14 mouse cellular contexts compared by ENCODE assay signal in genomic region chr2:17710083-17710482, GRCm38 (mm10). TPM values are rescaled to one million over a fixed set of nuclear protein-coding genes. Genes with fewer than 3 reads are reported as not detected.
DNase-seq lines count a peak whose midpoint lies in the region; ATAC-seq and TF ChIP-seq lines count a peak whose summit lies in the region.
"Had no signal": no experiment of that assay in that cellular context is flagged by ENCODE, and none has a peak within 500 bp of the region (broad histone marks: within the 10 kb centered on the region; RNA-seq: fewer than 3 reads in every experiment).

No protein-coding gene starts in this region.

- no peaks in the 10 kb centered on the region for H3K9me3 ChIP-seq in forebrain, embryonic 16.5 days (ENCODE audit: control insufficient read depth, low read length)
- peaks cover 4% of the 10 kb centered on the region; the same call in 1 of the 2 replicates for H3K9me3 ChIP-seq in forebrain, embryonic 10.5 days
- no peaks in the 10 kb centered on the region for H3K9me3 ChIP-seq in liver, embryonic 11.5 days (ENCODE audit: control insufficient read depth, low read length)
- H3K9me3 ChIP-seq: limb, embryonic 15.5 days had no signal

- no peak overlapping the region for H3K4me3 ChIP-seq in forebrain, embryonic 16.5 days (replicated peaks; ENCODE audit: low read length)
- H3K4me3 ChIP-seq in forebrain, embryonic 10.5 days = no peak overlapping the region
- no peak overlapping the region for H3K4me3 ChIP-seq in liver, adult 2 months (ENCODE audit: insufficient read depth, low read depth, low read length)
- H3K4me3 ChIP-seq in liver, embryonic 11.5 days (ENCODE audit: low read depth, low read length) = no peak overlapping the region
- H3K4me3 ChIP-seq: gastrocnemius, adult 2 months; limb, embryonic 15.5 days; myocyte had no signal

- no peaks in the 10 kb centered on the region; the same call in 1 of the 2 replicates for H3K4me1 ChIP-seq in forebrain, embryonic 16.5 days (replicated peaks; ENCODE audit: control insufficient read depth, insufficient read depth, low read length)
- peaks cover 6% of the 10 kb centered on the region; the same call in 1 of the 2 replicates for H3K4me1 ChIP-seq in forebrain, embryonic 10.5 days
- no peaks in the 10 kb centered on the region; the same call in 1 of the 2 replicates for H3K4me1 ChIP-seq in liver, adult 2 months (ENCODE audit: control insufficient read depth, insufficient read depth, low read length)
- H3K4me1 ChIP-seq in liver, embryonic 11.5 days (replicated peaks; ENCODE audit: control insufficient read depth, insufficient read depth, low read length) = no peaks in the 10 kb centered on the region

- no peak overlapping the region for H3K27ac ChIP-seq in forebrain, embryonic 16.5 days (ENCODE audit: low read length)
- no peak overlapping the region for H3K27ac ChIP-seq in forebrain, embryonic 10.5 days
- H3K27ac ChIP-seq in liver, adult 2 months (replicated peaks; ENCODE audit: insufficient read depth, low read depth, low read length) = no peak overlapping the region
- H3K27ac ChIP-seq in liver, embryonic 11.5 days (ENCODE audit: low read depth, low read length) = no peak overlapping the region
- H3K27ac ChIP-seq: gastrocnemius, adult 2 months; limb, embryonic 15.5 days had no signal

- no peak overlapping the region for H3K9ac ChIP-seq in forebrain, embryonic 16.5 days (replicated peaks; ENCODE audit: low read depth, low read length)
- no peak overlapping the region for H3K9ac ChIP-seq in liver, adult 2 months (ENCODE audit: low read depth, low read length)
- no peak overlapping the region for H3K9ac ChIP-seq in liver, embryonic 11.5 days (ENCODE audit: low read depth, low read length)
- H3K9ac ChIP-seq: limb, embryonic 15.5 days had no signal

- TF ChIP-seq POLR2A in liver, adult 2 months (IDR thresholded peaks at IDR 0.05; ENCODE audit: extremely low read depth, insufficient read depth, low read length) = no peak

- no peaks in the 10 kb centered on the region for H3K36me3 ChIP-seq in forebrain, embryonic 16.5 days (ENCODE audit: control insufficient read depth, insufficient read depth)
- no peaks in the 10 kb centered on the region for H3K36me3 ChIP-seq in forebrain, embryonic 10.5 days (replicated peaks)
- H3K36me3 ChIP-seq in liver, adult 2 months (ENCODE audit: control insufficient read depth, insufficient read depth, low read length) = no peaks in the 10 kb centered on the region
- no peaks in the 10 kb centered on the region for H3K36me3 ChIP-seq in liver, embryonic 11.5 days (ENCODE audit: control insufficient read depth, insufficient read depth, low read length)
- H3K36me3 ChIP-seq: limb, embryonic 15.5 days had no signal

- WGBS in forebrain, embryonic 16.5 days = 37% methylated on average over 2 of the region's 2 CpGs
- WGBS in forebrain, embryonic 10.5 days = 78% methylated on average over 2 of the region's 2 CpGs
- 67% methylated on average over 2 of the region's 2 CpGs for WGBS in liver, adult 2 months
- 83% methylated on average over 2 of the region's 2 CpGs for WGBS in liver, embryonic 11.5 days

- no peak for TF ChIP-seq CTCF in liver, adult 2 months (IDR thresholded peaks at IDR 0.05; ENCODE audit: low read depth, low read length)

- peak; percentile 62 for ATAC-seq in forebrain, embryonic 16.5 days
- no peak for ATAC-seq in liver, embryonic 11.5 days (replicated peaks; ENCODE audit: low FRiP score)
- ATAC-seq: inflammation-experienced regulatory T-cells, adult 6 months had no signal

- no peaks in the 10 kb centered on the region for H3K79me2 ChIP-seq in liver, adult 2 months (ENCODE audit: control insufficient read depth, insufficient read depth, low read length)

- H3K4me2 ChIP-seq in forebrain, embryonic 16.5 days (ENCODE audit: low read length) = no peak overlapping the region
- H3K4me2 ChIP-seq in liver, embryonic 11.5 days = no peak overlapping the region
- H3K4me2 ChIP-seq: limb, embryonic 15.5 days had no signal

- DNase-seq in adrenal gland, postnatal 10 days = peak; percentile 29
- no peak for DNase-seq in adrenal gland, adult 8-10 months
- DNase-seq in forebrain, embryonic 10.5 days (ENCODE audit: extremely low spot score, low spot score) = no peak
- DNase-seq in liver, adult 2 months (ENCODE audit: extremely low read depth, low read depth, low spot score) = peak; percentile 76
- no peak for DNase-seq in liver, embryonic 11.5 days (ENCODE audit: low spot score)
- peak; percentile 30 to 56 for DNase-seq in cerebellum, postnatal 14 days
- no peak for DNase-seq in frontal cortex, adult 2 months (ENCODE audit: extremely low spot score in 1 of 2, low spot score in 1 of 2)
- DNase-seq: gastrocnemius, adult 2 months; kidney, adult 9 months; lung, adult 2 months had no signal

- H3K27me3 ChIP-seq in forebrain, embryonic 16.5 days (replicated peaks; ENCODE audit: control insufficient read depth, insufficient read depth, low read length) = no peaks in the 10 kb centered on the region
- H3K27me3 ChIP-seq in forebrain, embryonic 10.5 days (ENCODE audit: poor library complexity, severe bottlenecking) = no peaks in the 10 kb centered on the region
- H3K27me3 ChIP-seq in liver, adult 2 months (ENCODE audit: control insufficient read depth, insufficient read depth, low read length) = no peaks in the 10 kb centered on the region
- H3K27me3 ChIP-seq in liver, embryonic 11.5 days (replicated peaks; ENCODE audit: control insufficient read depth, insufficient read depth, low read length) = no peaks in the 10 kb centered on the region
- H3K27me3 ChIP-seq: limb, embryonic 15.5 days had no signal

RNA-seq across cellular contexts. Expression of gene Nebl, which starts 21.2 kb away (rescaled TPM):
- 1 to 10 TPM; 5.2 to 5.4 TPM for total RNA-seq in adrenal gland, postnatal 10 days (2021)
- 10 to 100 TPM in 2 of 4 experiments, 1 to 10 TPM in 2; 6.9 to 13.0 (median 10.0) TPM for total RNA-seq in adrenal gland, adult 8-10 months (2022)
- 7.2 and 13.8 TPM in 2 replicates for polyA plus RNA-seq in forebrain, embryonic 16.5 days (2015; fragmentation: Nextera tagmentation; extraction: Ambion mirVana)
- polyA plus RNA-seq in forebrain, embryonic 10.5 days (2016; fragmentation: Nextera tagmentation; extraction: Ambion mirVana) = 3.6 and 5.1 TPM in 2 replicates
- total RNA-seq in liver, adult 2 months (2014; rRNA removed) = 0.28 and 0.60 TPM in 2 replicates
- polyA plus RNA-seq in liver, adult 2 months (2012; rRNA removed) = 0.01 and 0.02 TPM in 2 replicates
- 1.7 and 3.1 TPM in 2 replicates for polyA plus RNA-seq in liver, embryonic 11.5 days (2014; fragmentation: Nextera tagmentation; extraction: Ambion mirVana)
- polyA plus RNA-seq in frontal cortex, adult 2 months (2012; rRNA removed) = 42.5 and 47.8 TPM in 2 replicates

Comparison
In these comparisons a context has a peak if more than half of its experiments do, and no peak if none do; other contexts are left out.
1. DNase-seq: peak in adrenal gland, postnatal 10 days (single experiment), liver, adult 2 months (single experiment) and cerebellum, postnatal 14 days (2 of 2); none in adrenal gland, adult 8-10 months (single experiment), forebrain, embryonic 10.5 days (single experiment), liver, embryonic 11.5 days (single experiment) and frontal cortex, adult 2 months (0 of 2).